Mouse (Mus musculus): Measurements from ENCODE around the gene Mapk8ip3. TPM values are rescaled to one million over a fixed set of nuclear protein-coding genes. Genes with fewer than 3 reads are reported as not detected.
"Not testable (repeated sequence)": the region's sequence is repeated elsewhere in the genome, so short reads cannot be mapped to it uniquely, and the experiment has no call there.

The Mapk8ip3 gene
- 78.9 and 82.1 TPM in 2 replicates for polyA plus RNA-seq (2016; fragmentation: Nextera tagmentation; extraction: Ambion mirVana)

- peak; percentile 96 for ATAC-seq (ENCODE audit: low FRiP score, low read depth)
- under 1% methylated on average over 78 of the region's 78 CpGs for WGBS
- Histone ChIP-seq H3K27me3 (replicated peaks) (no peaks in the 10 kb centered on the region), H3K9me3 (no peaks in the 10 kb centered on the region), H3K4me3 (peak within 1 kb of the TSS; percentile 92), H3K4me1 (peaks cover 20% of the 10 kb centered on the region), H3K27ac (peak within 1 kb of the TSS; percentile 66), H3K4me2 (replicated peaks) (peak within 1 kb of the TSS; percentile 83), H3K9ac (peak within 1 kb of the TSS; percentile 92), H3K36me3 (no peaks in the 10 kb centered on the region)
Observed at GRCm38 (mm10) chr17:24936259-24937237, at the start of gene Mapk8ip3. TSS of gene Mapk8ip3 (minus strand) at chr17:24936977.

DNA sequence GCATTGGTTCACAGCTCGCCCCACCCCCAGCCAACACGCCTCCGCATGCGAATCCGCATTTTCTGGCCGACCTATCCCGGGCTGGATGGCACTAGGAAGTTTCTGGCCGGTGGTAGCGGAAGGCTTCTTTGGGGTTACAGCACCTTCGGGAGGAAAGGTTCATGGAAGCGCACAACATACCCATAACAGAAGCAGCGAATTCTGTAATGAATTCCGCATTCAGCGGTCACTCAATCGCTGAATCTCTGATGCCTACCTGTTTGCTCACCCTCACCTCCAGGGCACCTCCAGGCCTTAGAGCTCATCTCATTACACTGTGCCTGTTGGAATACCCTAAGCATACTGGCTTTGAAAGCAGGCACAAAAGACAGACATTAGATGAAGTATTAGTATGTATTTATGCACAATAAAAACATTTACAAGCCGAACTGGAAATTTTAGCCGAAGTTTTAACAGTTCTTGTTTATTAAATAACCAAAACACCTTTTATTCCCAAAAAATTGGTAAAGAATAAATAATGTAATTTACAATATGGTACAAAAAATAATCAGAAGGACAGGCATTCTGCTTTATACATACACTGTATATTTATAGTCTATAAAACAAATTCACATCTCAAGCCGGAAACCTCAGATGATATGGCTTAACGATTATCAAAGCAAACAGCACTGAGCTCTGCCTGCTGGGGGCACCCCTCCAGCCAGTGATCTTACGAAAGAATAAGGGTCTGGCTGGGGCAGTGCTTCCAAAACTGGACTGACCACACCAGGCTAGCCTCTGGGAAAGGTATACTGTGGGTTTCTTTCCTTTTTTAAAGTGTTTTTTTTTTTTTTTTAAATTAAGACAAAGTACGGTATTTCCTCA, 24.3 kb upstream of the Mapk8ip3 start:
- Histone ChIP-seq H3K4me3 (peak overlapping the region; percentile 74), H3K4me1 (peaks cover 12% of the 10 kb centered on the region), H3K27me3 (replicated peaks) (no peaks in the 10 kb centered on the region), H3K9me3 (no peaks in the 10 kb centered on the region), H3K36me3 (peaks cover 41% of the 10 kb centered on the region), H3K27ac (no peak overlapping the region), H3K9ac (no peak overlapping the region), H3K4me2 (replicated peaks) (peak overlapping the region; percentile 64)
- peak; percentile 26; the same call in 1 of the 2 replicates for ATAC-seq (ENCODE audit: low FRiP score, low read depth)
- WGBS = 17% methylated on average over 21 of the region's 21 CpGs

DNA sequence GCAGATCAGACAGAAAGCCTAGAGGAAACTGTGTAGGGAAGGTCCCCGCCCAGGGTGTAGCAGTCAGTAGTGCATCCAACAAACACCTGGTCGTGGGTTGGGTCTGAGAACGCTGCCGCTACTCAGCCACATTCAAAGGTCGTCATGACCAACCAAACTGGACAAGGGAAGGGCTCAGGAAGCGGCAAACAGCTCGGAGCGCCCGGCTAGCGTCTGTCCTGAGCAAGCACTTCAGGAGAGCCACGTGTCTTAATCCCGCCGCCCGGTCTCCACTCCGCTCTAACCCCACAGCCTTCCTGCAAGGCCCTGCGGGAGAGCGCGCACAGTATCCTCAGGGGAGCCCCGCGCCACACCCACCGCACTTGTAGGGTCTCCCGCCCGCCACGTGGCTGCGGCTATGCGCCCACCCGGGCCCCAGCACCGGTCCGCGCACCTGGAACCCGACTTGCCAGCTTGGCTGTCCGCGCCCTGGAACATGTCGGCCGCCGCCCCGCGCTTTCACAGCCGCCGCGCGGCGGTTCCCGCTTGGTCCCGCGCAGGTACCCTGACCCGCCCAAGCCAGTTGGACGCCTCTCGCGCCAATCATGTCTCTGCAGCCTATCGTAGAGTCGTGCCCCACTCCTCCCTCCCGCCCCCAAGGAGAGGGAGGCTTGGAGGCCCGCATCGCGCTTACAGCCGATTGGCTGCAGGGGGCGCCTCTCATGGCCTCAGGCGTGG, 23.5 kb upstream of the Mapk8ip3 start, which contains the start of gene Jpt2:
Gene Jpt2, minus strand, starts transcription at position 555 of the 717 bp plus-strand sequence.
- peak within 1 kb of the TSS; percentile 32; the same call in 1 of the 2 replicates for H3K27ac ChIP-seq
- peak within 1 kb of the TSS; percentile 68 for H3K9ac ChIP-seq
- H3K4me3 ChIP-seq = peak within 1 kb of the TSS; percentile 74
- peak; percentile 100 for ATAC-seq (ENCODE audit: low FRiP score, low read depth)
- WGBS = under 1% methylated on average over 59 of the region's 59 CpGs
- peaks cover 41% of the 10 kb centered on the region for H3K36me3 ChIP-seq
- H3K27me3 ChIP-seq (replicated peaks) = no peaks in the 10 kb centered on the region
- peaks cover 12% of the 10 kb centered on the region for H3K4me1 ChIP-seq
- peak within 1 kb of the TSS; percentile 64 for H3K4me2 ChIP-seq (replicated peaks)
- no peaks in the 10 kb centered on the region for H3K9me3 ChIP-seq

DNA sequence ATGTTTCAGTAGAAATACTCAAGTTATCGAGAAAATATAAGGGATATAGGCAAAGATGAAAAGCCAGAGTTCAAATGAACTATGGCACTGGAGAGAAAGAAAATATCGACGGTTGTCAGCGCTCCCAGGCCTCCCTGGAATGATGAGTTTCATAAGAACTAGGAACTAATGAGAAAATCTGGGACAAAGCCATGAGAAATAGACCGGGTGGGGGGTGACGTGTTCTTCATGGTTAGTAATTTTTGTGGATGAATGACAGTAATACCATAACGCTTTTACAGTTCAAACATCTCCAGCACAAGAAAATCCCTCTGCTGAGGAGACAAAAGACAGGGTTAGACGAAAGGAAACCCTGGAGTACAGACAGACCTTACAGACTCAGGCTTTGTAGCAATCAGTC, 22.6 kb upstream of the Mapk8ip3 start:
- WGBS = 34% methylated on average over 8 of the region's 8 CpGs
- H3K27me3 ChIP-seq (replicated peaks) = no peaks in the 10 kb centered on the region
- H3K4me3 ChIP-seq = peak overlapping the region; percentile 74
- no peak for ATAC-seq (ENCODE audit: low FRiP score, low read depth)
- peak overlapping the region; percentile 64 for H3K4me2 ChIP-seq (replicated peaks)
- peak overlapping the region; percentile 68 for H3K9ac ChIP-seq
- H3K27ac ChIP-seq = no peak overlapping the region
- H3K36me3 ChIP-seq = peaks cover 38% of the 10 kb centered on the region
- H3K9me3 ChIP-seq = no peaks in the 10 kb centered on the region
- H3K4me1 ChIP-seq = peaks cover 12% of the 10 kb centered on the region

GRCm38 (mm10) chr17:24953291-24953690, 16.5 kb upstream of the Mapk8ip3 start:
- H3K4me3 ChIP-seq = no peak overlapping the region
- no peaks in the 10 kb centered on the region for H3K4me1 ChIP-seq
- WGBS = 97% methylated on average over 2 of the region's 2 CpGs
- ATAC-seq (ENCODE audit: low FRiP score, low read depth) = no peak
- no peaks in the 10 kb centered on the region for H3K9me3 ChIP-seq
- H3K27me3 ChIP-seq (replicated peaks) = no peaks in the 10 kb centered on the region
- H3K36me3 ChIP-seq = peaks cover 47% of the 10 kb centered on the region
- H3K27ac ChIP-seq = no peak overlapping the region
- no peak overlapping the region for H3K4me2 ChIP-seq (replicated peaks)
- H3K9ac ChIP-seq = no peak overlapping the region

DNA sequence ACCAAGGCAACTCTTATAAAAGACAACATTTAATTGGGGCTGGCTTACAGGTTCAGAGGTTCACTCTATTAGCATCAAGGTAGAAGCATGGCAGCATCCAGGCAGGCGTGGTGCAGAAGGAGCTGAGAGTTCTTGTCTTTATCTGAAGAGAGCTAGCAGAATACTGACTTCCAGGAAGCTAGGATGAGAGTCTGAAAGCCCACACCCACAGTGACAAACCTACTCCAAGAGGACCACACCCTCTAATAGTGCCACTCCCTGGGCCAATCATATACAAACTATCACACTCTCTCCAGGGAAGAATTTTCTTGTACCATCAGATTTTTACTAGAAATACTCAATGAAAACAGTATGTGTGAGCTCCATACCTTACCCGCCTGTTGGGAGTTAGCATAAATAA, 13.9 kb upstream of the Mapk8ip3 start:
- 91% methylated on average over 2 of the region's 2 CpGs for WGBS
- Histone ChIP-seq H3K9ac (no peak overlapping the region), H3K27me3 (replicated peaks) (no peaks in the 10 kb centered on the region), H3K4me1 (no peaks in the 10 kb centered on the region), H3K36me3 (peaks cover 65% of the 10 kb centered on the region), H3K9me3 (no peaks in the 10 kb centered on the region), H3K27ac (no peak overlapping the region), H3K4me3 (no peak overlapping the region), H3K4me2 (replicated peaks) (no peak overlapping the region)
- ATAC-seq (ENCODE audit: low FRiP score, low read depth) = no peak

GRCm38 (mm10) chr17:24948204-24948603, 11.4 kb upstream of the Mapk8ip3 start:
- no peak for ATAC-seq (ENCODE audit: low FRiP score, low read depth)
- Histone ChIP-seq H3K27me3 (replicated peaks) (no peaks in the 10 kb centered on the region), H3K4me3 (no peak overlapping the region), H3K9me3 (no peaks in the 10 kb centered on the region), H3K4me2 (replicated peaks) (no peak overlapping the region), H3K36me3 (peaks cover 70% of the 10 kb centered on the region), H3K9ac (no peak overlapping the region), H3K27ac (no peak overlapping the region), H3K4me1 (no peaks in the 10 kb centered on the region)
- 94% methylated on average over 5 of the region's 5 CpGs for WGBS

DNA sequence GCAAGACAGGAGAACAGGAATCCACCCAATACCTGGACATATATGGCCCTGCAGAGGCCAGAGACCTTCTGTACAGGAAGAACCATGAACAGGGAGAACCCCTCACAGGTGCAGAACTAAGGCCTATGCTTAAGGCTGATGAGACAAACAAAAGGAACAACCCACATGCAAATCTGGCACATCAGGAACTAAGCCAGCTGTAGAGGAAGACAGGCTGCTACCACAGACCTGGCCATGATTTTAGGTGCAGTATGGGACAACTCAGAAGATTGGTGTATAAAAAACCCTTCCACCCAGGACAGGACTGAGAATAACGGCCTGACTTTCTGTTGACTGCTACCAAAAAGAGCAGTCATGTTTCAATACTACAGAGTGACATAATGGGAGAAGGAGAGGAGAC, 6.8 kb upstream of the Mapk8ip3 start:
- 95% methylated on average over 1 of the region's 1 CpGs for WGBS
- peaks cover 54% of the 10 kb centered on the region for H3K36me3 ChIP-seq
- H3K27me3 ChIP-seq (replicated peaks); H3K27ac ChIP-seq; H3K4me1 ChIP-seq; H3K4me3 ChIP-seq; H3K9me3 ChIP-seq; ATAC-seq (ENCODE audit: low FRiP score, low read depth); H3K4me2 ChIP-seq (replicated peaks); H3K9ac ChIP-seq: not testable (repeated sequence)

GRCm38 (mm10) chr17:24943036-24943435, 6.3 kb upstream of the Mapk8ip3 start:
- Histone ChIP-seq H3K4me3 (no peak overlapping the region), H3K27ac (no peak overlapping the region), H3K9me3 (no peaks in the 10 kb centered on the region), H3K9ac (no peak overlapping the region), H3K36me3 (peaks cover 48% of the 10 kb centered on the region), H3K4me1 (no peaks in the 10 kb centered on the region), H3K27me3 (replicated peaks) (no peaks in the 10 kb centered on the region), H3K4me2 (replicated peaks) (no peak overlapping the region)
- 84% methylated on average over 7 of the region's 7 CpGs for WGBS
- no peak for ATAC-seq (ENCODE audit: low FRiP score, low read depth)

DNA sequence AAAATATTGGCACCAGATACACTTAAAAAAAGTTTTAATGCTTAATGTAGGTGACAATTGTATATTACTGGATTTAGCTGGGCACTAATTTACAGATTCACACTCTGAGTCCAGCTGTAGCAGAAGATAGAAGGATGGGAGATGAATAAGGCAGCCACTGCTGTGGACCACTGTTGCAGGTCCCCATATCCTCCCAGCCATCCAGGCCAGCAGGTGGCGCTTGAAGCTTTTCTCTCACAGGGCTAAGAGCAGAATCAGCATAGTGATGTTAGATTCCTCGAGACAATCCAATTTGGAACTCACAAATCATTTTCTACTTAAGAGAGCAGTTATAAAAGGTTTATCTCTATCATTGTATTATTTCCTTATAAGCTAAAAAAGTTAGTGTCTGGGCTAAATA, 5.7 kb upstream of the Mapk8ip3 start:
- H3K27me3 ChIP-seq (replicated peaks); H3K9me3 ChIP-seq; H3K4me2 ChIP-seq (replicated peaks); H3K27ac ChIP-seq; H3K4me1 ChIP-seq; H3K9ac ChIP-seq; ATAC-seq (ENCODE audit: low FRiP score, low read depth); H3K4me3 ChIP-seq: not testable (repeated sequence)
- 21% methylated on average over 2 of the region's 2 CpGs for WGBS
- peaks cover 43% of the 10 kb centered on the region for H3K36me3 ChIP-seq

GRCm38 (mm10) chr17:24937266-24937665, 489 bp upstream of the Mapk8ip3 start:
- no peak for ATAC-seq (ENCODE audit: low FRiP score, low read depth)
- no peaks in the 10 kb centered on the region for H3K36me3 ChIP-seq
- WGBS = 47% methylated on average over 6 of the region's 6 CpGs

More at GRCm38 (mm10) chr17:24937266-24937665, 489 bp upstream of the Mapk8ip3 start:
- Histone ChIP-seq H3K4me3 (peak overlapping the region; percentile 92), H3K4me2 (replicated peaks) (peak overlapping the region; percentile 83), H3K4me1 (peaks cover 20% of the 10 kb centered on the region), H3K27ac (peak overlapping the region; percentile 66; the same call in 1 of the 2 replicates), H3K9me3 (no peaks in the 10 kb centered on the region), H3K27me3 (replicated peaks) (no peaks in the 10 kb centered on the region), H3K9ac (peak overlapping the region; percentile 92)

Data from neural tube, embryonic 12.5 days (tissue).